10 mouse cellular contexts compared by ENCODE assay signal in the genomic region with DNA sequence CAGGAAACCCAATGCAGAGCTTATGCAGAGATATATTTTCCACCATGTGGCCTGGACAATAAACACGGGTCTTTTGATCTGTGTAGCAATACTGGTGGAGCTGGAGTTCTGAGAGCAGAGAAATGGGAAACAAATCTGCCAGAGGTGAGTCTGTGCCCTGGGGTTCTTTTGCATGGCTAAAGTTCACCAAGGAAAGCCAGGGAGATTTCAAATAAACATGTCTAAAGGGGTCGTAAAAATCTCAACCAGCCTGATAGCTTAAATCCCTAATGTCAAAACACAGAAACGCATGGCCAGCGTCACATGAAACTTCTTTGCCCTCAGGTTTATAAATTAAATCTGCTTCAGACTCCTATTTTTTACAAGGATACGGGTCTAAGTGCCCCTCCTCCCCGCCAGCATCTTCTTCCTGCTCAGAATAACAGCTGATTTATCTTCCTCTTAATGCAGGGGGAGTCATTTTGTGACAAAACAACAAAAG.
DNase-seq lines count a peak whose midpoint lies in the region; ATAC-seq and TF ChIP-seq lines count a peak whose summit lies in the region.
"Had no signal": no experiment of that assay in that cellular context is flagged by ENCODE, and none has a peak within 500 bp of the region (broad histone marks: within the 10 kb centered on the region; RNA-seq: fewer than 3 reads in every experiment).

No protein-coding gene starts in this region.

- no peaks in the 10 kb centered on the region for H3K27me3 ChIP-seq in hindbrain, embryonic 12.5 days
- H3K27me3 ChIP-seq in midbrain, embryonic 13.5 days, result no peaks in the 10 kb centered on the region

- H3K4me1 ChIP-seq in cortical plate, adult 2 months (ENCODE audit: control insufficient read depth, insufficient read depth, low read length), result no peaks in the 10 kb centered on the region
- H3K4me1 ChIP-seq in hindbrain, embryonic 12.5 days, result 0 out of 2 replicates have a peak, but pooled peaks cover 2% of the 10 kb centered on the region
- H3K4me1 ChIP-seq in midbrain, embryonic 13.5 days (replicated peaks), result peaks cover 11% of the 10 kb centered on the region

- no peaks in the 10 kb centered on the region for H3K9me3 ChIP-seq in hindbrain, embryonic 12.5 days (replicated peaks)
- no peaks in the 10 kb centered on the region for H3K9me3 ChIP-seq in midbrain, embryonic 13.5 days

- ATAC-seq in hindbrain, embryonic 12.5 days (ENCODE audit: low FRiP score), result no peak; the same call in 1 of the 2 replicates
- ATAC-seq in midbrain, embryonic 13.5 days, result 0 out of 2 replicates have a peak, but pooled peaks have one; percentile 45

- TF ChIP-seq CTCF in cortical plate, adult 2 months (IDR thresholded peaks at IDR 0.05; ENCODE audit: extremely low read depth, insufficient read depth, low read length), result no peak

- 47% methylated on average over 6 of the region's 6 CpGs for WGBS in hindbrain, embryonic 12.5 days
- 47% methylated on average over 6 of the region's 6 CpGs for WGBS in midbrain, embryonic 13.5 days

- intact Hi-C loops in left cerebral cortex, postnatal 10 days (cut with DNase I), result no loop called here

- DNase-seq in MN1 (ENCODE audit: low spot score), result peak; percentile 52
- DNase-seq in cerebellum, postnatal 10 days, result no peak
- DNase-seq in left cerebral cortex, postnatal 10 days (ENCODE audit: extremely low spot score in 1 of 2, low spot score in 2 of 2), result no peak
- no peak for DNase-seq in adrenal gland, postnatal 10 days
- no peak for DNase-seq in ovary, postnatal 10 days (ENCODE audit: low spot score)
- DNase-seq: heart, postnatal 10 days; thymus, adult 18-20 months had no signal

- 0 out of 2 replicates have a peak overlapping the region, but pooled peaks have one; percentile 12 for H3K4me3 ChIP-seq in cortical plate, adult 2 months (ENCODE audit: insufficient read depth, low read length)
- no peak overlapping the region for H3K4me3 ChIP-seq in hindbrain, embryonic 12.5 days
- H3K4me3 ChIP-seq in midbrain, embryonic 13.5 days (replicated peaks), result no peak overlapping the region

- no peaks in the 10 kb centered on the region for H3K36me3 ChIP-seq in hindbrain, embryonic 12.5 days
- no peaks in the 10 kb centered on the region for H3K36me3 ChIP-seq in midbrain, embryonic 13.5 days

- H3K4me2 ChIP-seq in hindbrain, embryonic 12.5 days (replicated peaks), result peak overlapping the region; percentile 2; the same call in 1 of the 2 replicates
- H3K4me2 ChIP-seq in midbrain, embryonic 13.5 days (replicated peaks), result peak overlapping the region; percentile 41

- no peak overlapping the region for H3K27ac ChIP-seq in cortical plate, adult 2 months (ENCODE audit: insufficient read depth, low read length)
- peak overlapping the region; percentile 60 for H3K27ac ChIP-seq in hindbrain, embryonic 12.5 days
- H3K27ac ChIP-seq in midbrain, embryonic 13.5 days, result no peak overlapping the region; the same call in 1 of the 2 replicates

- TF ChIP-seq POLR2A in cortical plate, adult 2 months (IDR thresholded peaks at IDR 0.05; ENCODE audit: extremely low read depth, insufficient read depth, low read length), result no peak

- no peak overlapping the region for H3K9ac ChIP-seq in hindbrain, embryonic 12.5 days
- no peak overlapping the region for H3K9ac ChIP-seq in midbrain, embryonic 13.5 days (replicated peaks)
